Mouse (Mus musculus) gastrocnemius, adult 8-10 months (tissue): ENCODE results near the gene Spats2. TPM values are rescaled to one million over a fixed set of nuclear protein-coding genes. Genes with fewer than 3 reads are reported as not detected.
"Not testable (repeated sequence)": the region's sequence is repeated elsewhere in the genome, so short reads cannot be mapped to it uniquely, and the experiment has no call there.

Experiments used
- DNase-seq, 2 experiments: peaks; one replicate each; pipeline ENCODE4 v3.0.0; 2022; ENCODE audit warnings: low spot score in 2 of 2
- total RNA-seq, 4 experiments: library from RNA; stranded (reverse); gene quantifications; 2 replicates each; pipeline ENCODE4 v1.2.4; 2022

Spats2 gene
- total RNA-seq, 4 experiments from 2014 or later = 3.0 to 5.4 (median 4.1) TPM

- DNase-seq = no peak
Measured at GRCm38 (mm10) chr15:99138389-99138788, 12.7 kb downstream of the Spats2 start.

- no peak for DNase-seq
Measured at GRCm38 (mm10) chr15:99139669-99140068, 14.0 kb downstream of the Spats2 start.

- no peak for DNase-seq
Measured at GRCm38 (mm10) chr15:99150516-99150915, 24.8 kb downstream of the Spats2 start.

GRCm38 (mm10) chr15:99151324-99151723, 25.6 kb downstream of the Spats2 start:
- no peak for DNase-seq

- no peak for DNase-seq
Measured at GRCm38 (mm10) chr15:99153466-99153865, 27.8 kb downstream of the Spats2 start.

- DNase-seq = not testable (repeated sequence)
Measured at GRCm38 (mm10) chr15:99154515-99154914, 28.8 kb downstream of the Spats2 start.

- no peak for DNase-seq
Measured at GRCm38 (mm10) chr15:99163512-99164365, 38.0 kb downstream of the Spats2 start.

GRCm38 (mm10) chr15:99172131-99172530, 46.4 kb downstream of the Spats2 start:
- DNase-seq = no peak

- no peak for DNase-seq
Measured at GRCm38 (mm10) chr15:99179639-99180038, 53.9 kb downstream of the Spats2 start.

- DNase-seq = no peak
Measured at GRCm38 (mm10) chr15:99184217-99184914, 58.6 kb downstream of the Spats2 start.

- DNase-seq = no peak
Measured at GRCm38 (mm10) chr15:99194358-99194757, 68.6 kb downstream of the Spats2 start.

- no peak for DNase-seq
Measured at GRCm38 (mm10) chr15:99195043-99195442, 69.3 kb downstream of the Spats2 start.

GRCm38 (mm10) chr15:99198761-99199160, 73.0 kb downstream of the Spats2 start:
- no peak for DNase-seq

- DNase-seq = no peak
Measured at GRCm38 (mm10) chr15:99205959-99206358, 80.2 kb downstream of the Spats2 start.

- DNase-seq = no peak
Measured at GRCm38 (mm10) chr15:99213183-99213582, 87.5 kb downstream of the Spats2 start.

GRCm38 (mm10) chr15:99214941-99215340, 89.2 kb downstream of the Spats2 start:
- no peak for DNase-seq

GRCm38 (mm10) chr15:99215741-99216463, 90.2 kb downstream of the Spats2 start:
- no peak for DNase-seq

- DNase-seq = no peak
Measured at GRCm38 (mm10) chr15:99217630-99218029, 91.9 kb downstream of the Spats2 start.

GRCm38 (mm10) chr15:99221315-99221952, 95.7 kb downstream of the Spats2 start:
- DNase-seq = no peak

GRCm38 (mm10) chr15:99222794-99223584, 97.3 kb downstream of the Spats2 start:
- DNase-seq = no peak
